Mouse (Mus musculus) midbrain, postnatal 0 days (tissue): Measurements from ENCODE around the gene Gemin6. TPM values are rescaled to one million over a fixed set of nuclear protein-coding genes. Genes with fewer than 3 reads are reported as not detected.

Experiments
- ATAC-seq: fragments of 200-750 bp; cut with Nextera tagmentation; 2 replicates; pipeline ENCODE4 v1.8.0; 2017; ENCODE audit warnings: moderate number of reproducible peaks, mild to moderate bottlenecking, moderate TSS enrichment, moderate library complexity; ENCODE audit not compliant: low FRiP score
- DNase-seq: peaks from one replicate; pipeline ENCODE4 v3.0.0-alpha.2; 2015; ENCODE audit warnings: low spot score
- H3K27ac ChIP-seq: fragments of 300-500 bp; sonication (generic); 2 replicates; pipeline ENCODE4 v1.5.1; 2014; ENCODE audit warnings: low read depth, mild to moderate bottlenecking, low read length, mixed read lengths
- H3K27me3 ChIP-seq: fragments of 300-500 bp; sonication (generic); 2 replicates; pipeline ENCODE4 v1.6.1; 2014; ENCODE audit warnings: low read length, control low read depth, mixed read lengths; ENCODE audit not compliant: insufficient read depth
- H3K36me3 ChIP-seq: fragments of 300-500 bp; sonication (generic); 2 replicates; pipeline ENCODE4 v1.6.1; 2014; ENCODE audit warnings: low read length, control low read depth, mixed read lengths; ENCODE audit not compliant: insufficient read depth
- H3K4me1 ChIP-seq: fragments of 300-500 bp; sonication (generic); 2 replicates; pipeline ENCODE4 v1.6.1; 2014; ENCODE audit warnings: mild to moderate bottlenecking, control low read depth, antibody characterized with exemption, low read length, mixed read lengths; ENCODE audit not compliant: insufficient read depth
- H3K4me2 ChIP-seq: fragments of 300-500 bp; sonication (generic); 2 replicates; pipeline ENCODE4 v1.6.1; 2014; ENCODE audit warnings: low read depth, mild to moderate bottlenecking, low read length, mixed read lengths; ENCODE audit not compliant: poor library complexity, severe bottlenecking
- H3K4me3 ChIP-seq: fragments of 300-500 bp; sonication (generic); 2 replicates; pipeline ENCODE4 v1.5.1; 2014; ENCODE audit warnings: low read depth, mild to moderate bottlenecking, low read length, moderate library complexity
- H3K9ac ChIP-seq: fragments of 300-500 bp; sonication (generic); replicated peaks from 2 replicates; pipeline ENCODE4 v1.6.1; 2014; ENCODE audit warnings: mild to moderate bottlenecking, low read length, moderate library complexity, mixed read lengths; ENCODE audit not compliant: poor library complexity, severe bottlenecking
- H3K9me3 ChIP-seq: fragments of 300-500 bp; sonication (generic); 2 replicates; pipeline ENCODE4 v1.6.1; 2016; ENCODE audit warnings: low read length, control low read depth
- CTCF ChIP-seq: IDR thresholded peaks from 2 replicates; pipeline ENCODE4 v1.5.1; 2016; ENCODE audit warnings: antibody characterized with exemption, mild to moderate bottlenecking
- WGBS: fragments of 180-500 bp; shearing (Covaris S2); extraction: QIAGEN DNeasy Blood & Tissue Kit; methylation state at CpG from one replicate; pipeline ENCODE4 v1.1.7; 2014; 5-methylcytosine and 5-hydroxymethylcytosine counted together
- polyA plus RNA-seq: library from polyadenylated mRNA; unstranded; fragments of >200 nt; fragmentation: Nextera tagmentation; extraction: Ambion mirVana; gene quantifications from 2 replicates; pipeline ENCODE4 v1.2.1, GENCODE M21; 2015
- total RNA-seq: library from RNA; depleted of rRNA; stranded (reverse); fragments of >200 nt; gene quantifications from 2 replicates; pipeline ENCODE4 v1.2.3, GENCODE M21; 2014

Gene Gemin6
- total and polyA plus RNA-seq, 2 experiments from 2014 or later: 9.2 to 14.4 TPM

DNA sequence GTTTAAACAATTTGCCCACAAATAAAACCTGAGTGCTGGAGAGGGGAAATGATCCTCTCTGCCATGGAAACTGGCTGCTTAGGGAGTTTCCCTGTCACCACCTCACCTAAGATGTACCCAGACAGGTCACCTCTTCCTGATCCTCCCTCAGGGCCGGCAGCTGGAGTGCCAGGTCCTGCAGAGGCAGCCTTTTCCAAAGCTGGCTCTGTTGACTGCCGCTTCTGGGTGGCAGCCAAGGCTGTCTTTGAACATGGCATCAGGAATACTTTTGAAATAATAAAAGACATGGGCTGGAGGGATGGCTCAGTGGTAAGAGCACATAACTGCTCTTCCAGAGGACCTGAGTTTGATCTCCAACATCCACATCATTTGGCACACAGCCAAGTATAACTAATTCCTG, 5.2 kb downstream of the Gemin6 start:
- Histone ChIP-seq H3K36me3 (peaks cover 3% of the 10 kb centered on the region; the same call in 1 of the 2 replicates), H3K9ac (no peak overlapping the region), H3K4me2 (no peak overlapping the region), H3K4me1 (no peaks in the 10 kb centered on the region), H3K4me3 (no peak overlapping the region), H3K9me3 (no peaks in the 10 kb centered on the region), H3K27me3 (no peaks in the 10 kb centered on the region), H3K27ac (no peak overlapping the region)
- ATAC-seq: no peak
- 78% methylated on average over 2 of the region's 2 CpGs for WGBS
- no peak for TF ChIP-seq CTCF
- DNase-seq: peak; percentile 11

DNA sequence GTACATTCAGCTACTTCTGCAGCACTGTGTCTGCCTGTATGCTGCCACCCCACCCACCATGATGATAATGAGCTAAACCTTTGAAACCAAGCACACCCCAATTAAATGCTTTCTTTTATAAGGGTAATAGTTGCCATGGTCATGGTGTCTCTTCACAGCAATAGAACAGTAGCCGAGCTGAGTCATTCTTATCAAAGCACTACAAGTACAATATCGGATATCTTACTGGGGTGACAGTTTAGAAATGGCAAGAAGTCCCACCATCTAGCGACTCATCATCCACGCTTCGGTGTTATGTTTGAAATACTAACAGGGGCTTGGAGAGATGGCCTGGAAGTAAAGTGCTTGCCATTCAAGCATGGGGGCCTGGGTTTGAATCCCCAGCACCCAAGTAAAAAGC, 9.6 kb downstream of the Gemin6 start:
- Histone ChIP-seq H3K9ac (no peak overlapping the region), H3K36me3 (peaks cover 10% of the 10 kb centered on the region), H3K4me3 (no peak overlapping the region), H3K9me3 (no peaks in the 10 kb centered on the region), H3K4me2 (no peak overlapping the region), H3K27ac (no peak overlapping the region), H3K4me1 (no peaks in the 10 kb centered on the region), H3K27me3 (no peaks in the 10 kb centered on the region)
- no peak for TF ChIP-seq CTCF
- WGBS: 96% methylated on average over 5 of the region's 5 CpGs
- ATAC-seq: no peak
- no peak for DNase-seq

DNA sequence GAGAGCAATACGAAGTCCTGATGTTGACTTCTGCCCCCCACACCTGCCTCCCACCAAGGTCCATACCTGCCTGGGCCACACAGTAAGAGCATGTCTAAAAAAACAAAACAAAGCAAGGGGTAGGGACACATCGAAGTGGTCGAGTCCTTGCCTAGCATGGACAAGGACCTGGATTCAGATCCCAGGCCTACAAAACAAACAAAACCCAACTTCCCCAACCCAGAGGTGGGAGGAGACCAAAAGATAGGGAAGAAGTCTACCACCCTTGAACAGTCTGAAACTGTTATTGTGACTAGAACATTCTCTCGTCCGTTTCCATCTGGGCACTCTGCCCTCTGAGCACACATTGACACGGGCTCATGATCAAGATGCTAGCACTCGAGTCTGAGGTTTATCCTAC, 10.1 kb downstream of the Gemin6 start:
- H3K4me2 ChIP-seq: no peak overlapping the region
- no peaks in the 10 kb centered on the region for H3K27me3 ChIP-seq
- H3K27ac ChIP-seq: no peak overlapping the region
- DNase-seq (no peak), ATAC-seq (no peak)
- no peaks in the 10 kb centered on the region for H3K4me1 ChIP-seq
- no peak overlapping the region for H3K9ac ChIP-seq
- peaks cover 15% of the 10 kb centered on the region for H3K36me3 ChIP-seq
- 84% methylated on average over 7 of the region's 7 CpGs for WGBS
- TF ChIP-seq CTCF: no peak
- no peak overlapping the region for H3K4me3 ChIP-seq
- H3K9me3 ChIP-seq: no peaks in the 10 kb centered on the region

- H3K9me3 ChIP-seq: no peaks in the 10 kb centered on the region
- H3K36me3 ChIP-seq: peaks cover 21% of the 10 kb centered on the region
- whole genome bisulfite sequencing: 85% methylated on average over 3 of the region's 3 CpGs
- no peak for DNase-seq
- no peak overlapping the region for H3K9ac ChIP-seq
- ATAC-seq: no peak
- no peak overlapping the region for H3K4me2 ChIP-seq
- no peak overlapping the region for H3K27ac ChIP-seq
- no peak overlapping the region for H3K4me3 ChIP-seq
- no peaks in the 10 kb centered on the region for H3K4me1 ChIP-seq
- no peaks in the 10 kb centered on the region for H3K27me3 ChIP-seq
- TF ChIP-seq CTCF: no peak
Measured at GRCm38 (mm10) chr17:80235477-80235876, 11.2 kb downstream of the Gemin6 start.

DNA sequence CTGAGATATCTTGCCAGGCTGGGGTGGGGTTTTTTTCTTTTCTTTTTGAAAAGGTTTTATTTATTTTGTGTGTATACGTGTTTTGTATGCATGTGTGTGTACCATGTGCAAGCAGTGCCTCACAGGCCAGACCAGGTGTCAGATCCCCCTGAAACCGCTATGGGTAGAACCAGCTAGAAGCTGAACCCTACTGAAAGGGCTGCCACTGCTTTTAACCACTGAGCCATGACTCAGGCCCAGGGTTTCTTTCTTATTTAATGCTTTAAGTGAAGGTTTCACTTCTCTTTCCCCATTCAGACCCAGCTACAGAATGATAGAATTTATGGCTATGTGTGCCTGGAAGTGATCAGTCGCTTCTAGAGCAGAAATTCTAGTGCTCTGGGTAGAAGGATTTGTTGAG, 12.6 kb downstream of the Gemin6 start:
- Histone ChIP-seq H3K27ac (no peak overlapping the region), H3K9ac (no peak overlapping the region), H3K9me3 (no peaks in the 10 kb centered on the region), H3K4me3 (no peak overlapping the region), H3K4me1 (no peaks in the 10 kb centered on the region), H3K36me3 (peaks cover 31% of the 10 kb centered on the region), H3K4me2 (no peak overlapping the region), H3K27me3 (no peaks in the 10 kb centered on the region)
- no peak for ATAC-seq
- no peak for TF ChIP-seq CTCF
- DNase-seq: no peak
- 96% methylated on average over 3 of the region's 3 CpGs for WGBS

- no peak for TF ChIP-seq CTCF
- H3K4me3 ChIP-seq: no peak overlapping the region
- ATAC-seq (no peak), DNase-seq (no peak)
- no peak overlapping the region for H3K4me2 ChIP-seq
- no peak overlapping the region for H3K9ac ChIP-seq
- no peaks in the 10 kb centered on the region for H3K27me3 ChIP-seq
- no peaks in the 10 kb centered on the region for H3K9me3 ChIP-seq
- H3K36me3 ChIP-seq: peaks cover 38% of the 10 kb centered on the region
- WGBS: 95% methylated on average over 5 of the region's 5 CpGs
- H3K27ac ChIP-seq: no peak overlapping the region
- H3K4me1 ChIP-seq: no peaks in the 10 kb centered on the region
Measured at GRCm38 (mm10) chr17:80237475-80237874, 13.2 kb downstream of the Gemin6 start.
